Mouse (Mus musculus): ENCODE measurements around the gene Nhs. TPM values are rescaled to one million over a fixed set of nuclear protein-coding genes. Genes with fewer than 3 reads are reported as not detected.

Gene Nhs
- polyA plus RNA-seq (2014; fragmentation: Nextera tagmentation; extraction: Ambion mirVana), result 2.2 TPM in 2 replicates

DNA sequence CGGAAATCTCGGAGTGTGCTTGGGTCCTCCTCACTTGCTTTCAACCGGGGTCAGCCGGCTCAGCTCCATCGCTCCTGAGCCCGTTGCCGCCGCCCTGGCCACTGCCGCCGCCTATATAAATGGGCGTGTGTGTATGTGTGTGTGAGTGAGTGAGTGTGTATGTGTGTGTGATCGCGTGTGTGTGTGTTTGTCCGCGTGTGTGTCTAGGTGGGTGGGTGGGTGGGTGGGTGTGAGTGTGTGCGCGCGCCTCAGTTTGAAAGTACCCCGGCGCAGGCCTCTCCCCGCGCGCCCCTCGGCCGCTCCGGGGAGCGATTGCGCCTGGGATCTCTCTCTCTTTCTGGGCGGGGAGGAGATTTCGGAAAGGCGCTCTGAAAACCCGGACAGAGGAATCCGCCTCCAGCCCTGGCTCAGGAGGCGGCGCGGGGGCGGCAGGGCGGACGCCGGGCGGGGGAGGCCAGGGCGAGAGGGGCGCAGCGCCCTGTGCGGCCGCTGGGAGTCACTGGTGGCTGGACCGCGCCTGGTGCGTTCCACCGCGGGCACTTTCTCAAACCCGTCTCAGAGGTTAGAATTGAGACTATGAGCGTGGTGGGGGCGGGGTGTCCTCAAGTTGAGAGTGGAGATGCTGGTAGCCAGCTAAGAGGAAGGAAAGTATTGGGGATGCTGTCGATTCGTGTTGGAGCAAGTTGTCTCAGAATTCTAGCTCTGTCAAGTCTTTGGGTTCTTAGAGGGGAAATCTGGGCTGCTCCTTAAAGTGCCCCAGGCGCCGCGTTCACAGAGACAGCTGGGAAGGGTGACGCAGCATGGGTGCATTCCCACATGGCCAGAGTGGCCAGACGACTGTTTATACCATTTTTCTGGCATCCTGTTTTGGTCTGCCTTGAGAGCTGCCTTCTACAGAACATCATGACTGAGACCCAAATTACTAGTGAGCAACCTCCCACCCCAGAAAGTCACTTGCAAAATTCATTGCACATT, at the start of gene Nhs:
Gene Nhs (minus strand): TSS at position 94 of the 975 bp plus-strand sequence.
- peak within 1 kb of the TSS; percentile 68 for H3K4me2 ChIP-seq
- no peaks in the 10 kb centered on the region for H3K36me3 ChIP-seq (ENCODE audit: insufficient read depth)
- ATAC-seq (ENCODE audit: insufficient read depth), result peak; percentile 95
- H3K9ac ChIP-seq, result peak within 1 kb of the TSS; percentile 62
- H3K9me3 ChIP-seq (ENCODE audit: low read depth, low read length), result no peaks in the 10 kb centered on the region
- H3K4me3 ChIP-seq (ENCODE audit: low read depth, low read length), result peak within 1 kb of the TSS; percentile 55
- peak; percentile 49 for TF ChIP-seq CTCF (IDR thresholded peaks at IDR 0.05; ENCODE audit: low read depth)
- H3K4me1 ChIP-seq (ENCODE audit: insufficient read depth), result no peaks in the 10 kb centered on the region
- H3K27ac ChIP-seq (ENCODE audit: low read depth), result peak within 1 kb of the TSS; percentile 54; the same call in 1 of the 2 replicates
- no peaks in the 10 kb centered on the region; the same call in 1 of the 2 replicates for H3K27me3 ChIP-seq (ENCODE audit: insufficient read depth, low read length)
- WGBS, result 9% methylated on average over 47 of the region's 61 CpGs
- peak; percentile 89 for DNase-seq

GRCm38 (mm10) chrX:162206350-162206884, 46.9 kb upstream of the Nhs start:
- Histone ChIP-seq H3K4me2 (no peak overlapping the region), H3K4me3 (ENCODE audit: low read depth, low read length) (no peak overlapping the region), H3K27me3 (ENCODE audit: insufficient read depth, low read length) (no peaks in the 10 kb centered on the region), H3K4me1 (ENCODE audit: insufficient read depth) (no peaks in the 10 kb centered on the region), H3K9ac (no peak overlapping the region), H3K27ac (ENCODE audit: low read depth) (no peak overlapping the region), H3K36me3 (ENCODE audit: insufficient read depth) (no peaks in the 10 kb centered on the region), H3K9me3 (ENCODE audit: low read depth, low read length) (no peaks in the 10 kb centered on the region)
- ATAC-seq (ENCODE audit: insufficient read depth) (peak; percentile 62), DNase-seq (peak; percentile 66)
- no peak for TF ChIP-seq CTCF (IDR thresholded peaks at IDR 0.05; ENCODE audit: low read depth)
- WGBS, result 59% methylated on average over 2 of the region's 2 CpGs

DNA sequence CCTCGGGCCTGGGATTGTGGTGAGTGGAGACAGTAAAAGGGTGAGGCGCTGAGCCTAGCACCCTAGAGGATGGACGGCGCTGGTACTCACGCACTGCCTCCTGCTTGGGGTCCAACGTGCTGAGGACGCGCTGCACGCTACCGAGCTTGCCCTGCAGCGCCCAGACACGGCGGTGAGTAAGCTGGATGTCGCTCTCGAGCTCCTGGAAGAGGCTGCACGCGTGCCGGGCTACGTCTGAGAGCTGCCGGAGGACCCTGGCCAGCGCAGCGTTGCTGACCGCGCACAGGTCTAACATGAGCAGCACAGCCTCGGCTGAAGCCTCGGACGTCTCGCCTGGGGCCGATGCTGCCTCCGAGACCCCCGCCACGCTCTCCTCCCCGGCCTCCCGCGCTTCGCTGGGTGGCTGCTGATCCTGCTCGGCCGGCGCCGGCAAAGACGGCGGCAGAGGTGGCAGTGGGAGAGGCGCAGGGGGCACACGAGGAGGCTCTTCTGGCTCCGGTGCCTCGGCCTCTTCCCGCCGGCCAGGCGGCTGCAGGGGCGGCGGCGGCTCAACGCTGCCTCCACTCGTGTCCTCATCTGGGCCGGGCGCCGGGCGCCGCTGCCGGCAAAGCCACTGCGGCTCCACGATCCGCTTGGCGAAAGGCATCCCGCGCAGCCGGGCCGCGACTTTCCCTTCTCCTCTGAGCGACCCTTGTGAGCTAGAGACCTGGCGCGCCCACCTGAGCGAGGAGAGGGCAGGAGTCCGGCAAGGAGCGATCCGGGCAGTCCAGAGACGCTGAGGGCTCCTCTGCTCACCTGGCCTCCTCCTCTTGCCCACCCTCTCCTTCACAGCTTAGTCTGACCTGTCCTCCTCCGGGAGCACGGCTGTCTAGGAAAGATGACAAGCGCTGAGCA, 540 bp downstream of the Nhs start:
- peak; percentile 26; the same call in 1 of the 2 replicates for TF ChIP-seq CTCF (IDR thresholded peaks at IDR 0.05; ENCODE audit: low read depth)
- peak overlapping the region; percentile 55 for H3K4me3 ChIP-seq (ENCODE audit: low read depth, low read length)
- peak overlapping the region; percentile 68 for H3K4me2 ChIP-seq
- ATAC-seq (ENCODE audit: insufficient read depth), result peak; percentile 55
- H3K9ac ChIP-seq, result peak overlapping the region; percentile 62
- 10% methylated on average over 58 of the region's 80 CpGs for WGBS
- DNase-seq, result peak; percentile 64
- H3K36me3 ChIP-seq (ENCODE audit: insufficient read depth), result no peaks in the 10 kb centered on the region
- H3K27me3 ChIP-seq (ENCODE audit: insufficient read depth, low read length), result no peaks in the 10 kb centered on the region; the same call in 1 of the 2 replicates
- no peaks in the 10 kb centered on the region for H3K9me3 ChIP-seq (ENCODE audit: low read depth, low read length)
- peak overlapping the region; percentile 54; the same call in 1 of the 2 replicates for H3K27ac ChIP-seq (ENCODE audit: low read depth)
- H3K4me1 ChIP-seq (ENCODE audit: insufficient read depth), result no peaks in the 10 kb centered on the region

DNA sequence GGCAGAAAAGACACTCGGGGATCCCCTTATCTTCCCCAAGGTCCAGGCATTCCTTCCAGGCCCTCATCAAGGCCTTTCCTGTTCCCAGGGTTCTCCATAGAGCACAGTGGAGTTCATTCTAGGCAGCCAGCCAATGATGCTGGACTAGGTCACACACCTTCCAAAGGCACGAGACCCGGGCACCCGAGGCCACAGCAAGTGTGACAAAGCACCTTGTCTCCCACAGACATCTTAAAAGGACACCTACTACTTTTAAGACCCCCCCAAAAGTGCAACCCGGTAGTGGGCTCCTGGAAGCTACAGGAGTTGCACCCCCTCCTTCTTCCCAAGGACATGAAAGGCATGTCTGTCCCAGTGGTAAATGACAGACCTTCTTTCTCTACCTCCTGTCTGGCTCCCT, 1.4 kb downstream of the Nhs start:
- Histone ChIP-seq H3K36me3 (ENCODE audit: insufficient read depth) (no peaks in the 10 kb centered on the region), H3K4me2 (peak overlapping the region; percentile 68), H3K9me3 (ENCODE audit: low read depth, low read length) (no peaks in the 10 kb centered on the region), H3K4me1 (ENCODE audit: insufficient read depth) (no peaks in the 10 kb centered on the region), H3K4me3 (ENCODE audit: low read depth, low read length) (peak overlapping the region; percentile 55), H3K9ac (peak overlapping the region; percentile 62), H3K27me3 (ENCODE audit: insufficient read depth, low read length) (no peaks in the 10 kb centered on the region; the same call in 1 of the 2 replicates), H3K27ac (ENCODE audit: low read depth) (no peak overlapping the region)
- ATAC-seq (ENCODE audit: insufficient read depth) (no peak), DNase-seq (peak; percentile 42)
- TF ChIP-seq CTCF (IDR thresholded peaks at IDR 0.05; ENCODE audit: low read depth), result no peak
- WGBS, result 33% methylated on average over 5 of the region's 5 CpGs

- 52% methylated on average over 2 of the region's 2 CpGs for WGBS
- no peak overlapping the region for H3K4me2 ChIP-seq
- DNase-seq (no peak), ATAC-seq (ENCODE audit: insufficient read depth) (no peak)
- no peaks in the 10 kb centered on the region for H3K9me3 ChIP-seq (ENCODE audit: low read depth, low read length)
- H3K27ac ChIP-seq (ENCODE audit: low read depth), result no peak overlapping the region
- TF ChIP-seq CTCF (IDR thresholded peaks at IDR 0.05; ENCODE audit: low read depth), result no peak
- H3K4me3 ChIP-seq (ENCODE audit: low read depth, low read length), result no peak overlapping the region
- no peaks in the 10 kb centered on the region; the same call in 1 of the 2 replicates for H3K27me3 ChIP-seq (ENCODE audit: insufficient read depth, low read length)
- no peak overlapping the region for H3K9ac ChIP-seq
- no peaks in the 10 kb centered on the region for H3K36me3 ChIP-seq (ENCODE audit: insufficient read depth)
- no peaks in the 10 kb centered on the region for H3K4me1 ChIP-seq (ENCODE audit: insufficient read depth)
Measured at GRCm38 (mm10) chrX:162137807-162138206, 21.7 kb downstream of the Nhs start.

GRCm38 (mm10) chrX:162113257-162113656, 46.3 kb downstream of the Nhs start:
- Histone ChIP-seq H3K27ac (ENCODE audit: low read depth) (no peak overlapping the region), H3K9ac (no peak overlapping the region), H3K4me3 (ENCODE audit: low read depth, low read length) (no peak overlapping the region), H3K9me3 (ENCODE audit: low read depth, low read length) (no peaks in the 10 kb centered on the region), H3K36me3 (ENCODE audit: insufficient read depth) (no peaks in the 10 kb centered on the region), H3K4me2 (no peak overlapping the region), H3K4me1 (ENCODE audit: insufficient read depth) (no peaks in the 10 kb centered on the region), H3K27me3 (ENCODE audit: insufficient read depth, low read length) (no peaks in the 10 kb centered on the region)
- no peak for TF ChIP-seq CTCF (IDR thresholded peaks at IDR 0.05; ENCODE audit: low read depth)
- peak; percentile 49; the same call in 1 of the 2 replicates for ATAC-seq (ENCODE audit: insufficient read depth)
- 32% methylated on average over 5 of the region's 5 CpGs for whole genome bisulfite sequencing
- DNase-seq, result peak; percentile 85

Measured in lung, embryonic 14.5 days (tissue).